Mouse (Mus musculus): ENCODE data around the gene Maml2. TPM values are rescaled to one million over a fixed set of nuclear protein-coding genes. Genes with fewer than 3 reads are reported as not detected.

Gene Maml2
- polyA plus RNA-seq, 1 experiment, result 8.4 TPM

- DNase-seq (ENCODE audit: low read depth), result no peak
Measured at GRCm38 (mm10) chr9:13566154-13566885, 268.6 kb downstream of the Maml2 start.

DNA sequence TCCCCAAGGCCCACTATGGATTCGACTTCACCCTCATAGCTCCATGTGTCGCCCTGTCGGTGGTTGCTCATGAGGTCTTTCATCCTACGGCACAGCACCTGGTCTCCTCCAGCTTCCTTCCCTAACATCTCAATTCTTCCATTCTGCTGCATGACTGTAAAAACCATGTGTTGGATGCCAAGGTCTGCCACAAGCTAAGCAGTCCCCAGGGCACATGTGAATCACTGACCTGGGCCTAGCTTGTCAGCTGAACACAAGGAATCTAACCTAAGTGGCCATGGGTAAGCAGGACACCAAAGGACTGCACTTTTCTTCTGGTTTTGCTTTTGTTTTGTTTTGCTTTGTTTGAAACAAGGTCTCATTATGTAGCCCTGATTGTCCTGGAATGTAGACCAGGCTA is 271.3 kb downstream of the Maml2 start:
- DNase-seq (ENCODE audit: low read depth), result no peak

GRCm38 (mm10) chr9:13572847-13573246 is 275.1 kb downstream of the Maml2 start:
- no peak for DNase-seq (ENCODE audit: low read depth)

- peak; percentile 33 for DNase-seq (ENCODE audit: low read depth)
Measured at GRCm38 (mm10) chr9:13574059-13574458, 276.3 kb downstream of the Maml2 start.

DNA sequence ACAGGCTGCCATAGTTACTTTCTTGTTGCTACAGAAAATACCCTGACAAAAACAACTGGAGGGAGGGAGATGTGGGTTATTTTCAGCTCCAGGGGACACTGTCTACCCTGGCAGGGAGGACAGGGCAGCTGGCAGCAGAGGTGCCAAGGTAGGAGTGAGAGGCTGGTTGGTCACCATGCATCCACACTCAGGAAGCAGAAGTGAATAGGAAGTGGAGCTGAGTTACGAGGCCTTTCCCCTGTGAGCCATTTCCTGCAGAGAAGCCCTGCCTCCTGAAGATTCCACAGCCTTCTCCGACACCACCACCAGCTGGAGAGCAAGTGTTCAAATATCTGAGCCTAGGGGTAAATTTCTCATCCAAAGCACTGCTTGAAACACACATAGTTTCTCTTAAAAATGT is 277.2 kb downstream of the Maml2 start:
- DNase-seq (ENCODE audit: low read depth), result no peak

DNA sequence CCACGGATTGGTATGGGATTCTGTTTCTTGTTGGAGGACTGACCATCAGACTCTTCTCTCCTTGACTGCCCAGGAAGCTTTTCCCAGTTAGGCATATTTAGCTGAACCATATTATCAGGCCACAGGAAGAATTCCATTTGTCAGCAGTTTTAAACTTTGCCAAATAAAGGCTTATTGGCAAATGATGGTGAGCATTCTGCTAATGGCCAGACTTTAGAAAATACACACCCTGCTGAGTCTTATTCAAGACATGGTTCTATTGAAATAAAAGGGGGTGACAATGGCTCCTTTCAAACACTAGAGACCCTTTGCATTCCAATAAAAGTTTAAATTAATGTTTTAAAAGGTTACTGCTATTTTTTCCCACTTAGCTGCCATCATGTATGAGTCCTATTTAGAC is 279.4 kb downstream of the Maml2 start:
- no peak for DNase-seq (ENCODE audit: low read depth)

- DNase-seq (ENCODE audit: low read depth), result peak; percentile 60
Measured at GRCm38 (mm10) chr9:13581184-13581583, 283.4 kb downstream of the Maml2 start.

DNA sequence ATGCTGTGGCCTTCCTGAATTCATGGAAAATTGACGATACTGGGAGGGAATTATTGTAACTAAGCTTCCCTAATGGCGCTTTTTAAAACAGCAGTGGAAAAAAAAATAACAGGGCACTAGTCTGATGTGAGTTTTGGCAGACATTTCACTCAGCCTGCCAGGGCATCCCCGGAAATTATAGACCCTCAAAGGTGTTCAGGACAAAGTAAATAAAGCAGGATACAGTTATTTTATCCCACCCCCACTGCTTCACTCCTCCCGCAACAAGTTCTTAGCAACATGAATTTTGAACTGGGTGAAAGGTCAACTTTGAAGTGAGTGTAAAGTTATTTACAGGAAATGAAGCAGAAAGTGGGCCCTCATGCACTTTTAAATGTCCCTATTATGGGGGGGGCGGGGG is 286.2 kb downstream of the Maml2 start:
- DNase-seq (ENCODE audit: low read depth), result no peak

- no peak for DNase-seq (ENCODE audit: low read depth)
Measured at GRCm38 (mm10) chr9:13584435-13584834, 286.7 kb downstream of the Maml2 start.

- DNase-seq (ENCODE audit: low read depth), result no peak
Measured at GRCm38 (mm10) chr9:13587085-13587933, 289.6 kb downstream of the Maml2 start.

DNA sequence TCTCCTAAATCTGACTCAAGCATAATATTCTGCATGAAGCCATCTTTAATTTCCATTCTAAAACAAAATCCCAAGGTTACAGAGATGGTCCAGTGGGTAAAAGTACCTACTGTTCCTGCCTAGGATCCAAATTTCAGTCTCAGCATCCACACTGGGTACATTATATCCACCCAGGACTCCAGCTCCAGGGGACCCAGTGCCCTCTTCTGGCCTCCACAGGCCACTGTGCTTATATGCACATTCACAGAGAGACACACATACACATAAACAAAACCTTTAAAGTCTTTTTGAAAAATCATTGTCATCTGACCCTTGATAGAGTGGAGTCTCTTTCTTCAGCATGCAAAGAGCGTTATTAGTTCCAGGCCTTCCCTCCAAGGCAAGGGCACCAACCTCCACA is 291.0 kb downstream of the Maml2 start:
- no peak for DNase-seq (ENCODE audit: low read depth)

GRCm38 (mm10) chr9:13592701-13593100 is 294.9 kb downstream of the Maml2 start:
- no peak for DNase-seq (ENCODE audit: low read depth)

DNA sequence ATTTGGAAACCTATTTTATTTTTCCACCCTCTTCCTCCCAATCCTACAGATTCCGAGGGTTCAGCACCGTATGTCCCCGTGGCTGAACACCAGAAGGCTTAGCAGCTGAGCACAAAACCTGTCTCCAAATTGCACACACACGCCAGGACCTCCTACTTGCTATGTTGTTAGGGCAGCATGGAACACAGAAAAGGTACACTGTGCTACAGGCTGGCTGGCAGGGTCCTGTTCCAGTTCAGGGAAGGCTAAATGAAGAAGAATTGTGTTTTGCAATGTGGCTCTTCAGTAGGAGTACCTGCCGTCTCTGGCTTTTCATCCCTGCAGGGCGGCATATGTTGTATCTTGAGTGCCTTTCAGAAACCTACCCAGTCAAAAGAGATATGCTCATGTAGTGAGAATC is 300.0 kb downstream of the Maml2 start:
- DNase-seq (ENCODE audit: low read depth), result no peak

DNA sequence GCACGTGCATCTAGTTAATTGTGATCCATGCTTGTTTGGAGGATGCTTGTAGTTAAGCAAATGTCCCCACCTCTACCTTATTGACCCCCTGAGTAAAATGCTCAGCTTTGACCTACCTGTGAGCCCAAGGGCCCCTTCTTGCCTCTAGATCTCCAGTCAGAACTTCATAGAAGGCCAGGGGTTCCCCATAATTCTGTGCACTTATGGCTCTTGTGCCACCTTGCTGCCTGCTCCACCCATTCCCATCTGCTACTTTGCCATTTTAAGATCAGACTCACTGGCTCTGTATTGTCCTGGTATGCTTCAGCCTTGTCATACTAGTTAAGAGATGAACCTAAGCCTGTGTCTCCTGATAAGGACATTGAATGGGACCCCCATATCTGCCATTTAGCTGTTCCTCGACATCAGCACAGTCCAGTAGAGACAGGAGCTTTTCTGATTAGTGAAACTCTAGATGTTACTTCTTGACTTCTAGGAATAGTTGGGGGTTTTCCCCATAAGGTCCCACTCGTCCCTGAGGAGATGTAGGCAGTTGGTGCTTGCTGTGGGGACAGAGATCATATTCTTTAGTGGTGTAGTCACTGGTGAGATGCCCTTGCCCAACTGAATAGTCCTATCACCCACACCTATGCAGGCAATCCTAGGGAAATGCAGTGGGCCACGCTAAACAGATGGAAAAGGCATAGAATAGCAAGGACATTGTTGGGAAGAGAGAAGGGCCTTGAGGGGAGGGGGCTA is 301.0 kb downstream of the Maml2 start:
- no peak for DNase-seq (ENCODE audit: low read depth)

DNA sequence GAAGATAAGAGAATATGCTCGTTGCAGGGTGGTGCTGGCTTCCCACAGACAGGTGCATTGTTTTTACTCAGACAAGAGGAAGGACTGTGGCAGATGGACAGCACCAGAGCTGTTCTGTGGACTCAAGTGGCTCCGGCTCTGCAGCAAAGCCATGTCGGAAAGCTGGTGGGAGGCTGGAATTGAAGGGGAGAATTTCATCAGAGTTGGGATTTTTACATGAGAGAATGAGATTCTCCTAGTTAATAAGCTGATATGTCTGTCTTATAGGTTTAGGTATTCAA is 301.5 kb downstream of the Maml2 start:
- no peak for DNase-seq (ENCODE audit: low read depth)

DNA sequence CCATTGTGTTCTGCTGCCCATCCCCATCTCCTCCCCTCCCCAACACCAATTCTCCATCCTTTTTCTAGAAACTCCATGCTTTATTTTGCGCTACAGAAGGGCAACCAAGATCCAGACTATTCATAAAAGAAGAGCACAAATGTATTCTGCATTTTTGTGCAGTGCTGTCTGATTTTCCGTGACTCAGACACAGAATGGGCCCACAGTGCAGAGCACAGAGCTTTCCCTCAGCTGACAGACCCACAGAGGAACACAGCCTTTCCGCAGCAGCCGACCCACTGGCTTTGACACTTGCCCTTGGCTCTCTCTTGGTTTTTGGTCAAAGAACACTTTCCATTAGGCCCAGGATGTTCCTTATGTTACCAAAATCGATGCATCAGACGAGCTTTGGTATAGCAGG is 302.0 kb downstream of the Maml2 start:
- DNase-seq (ENCODE audit: low read depth), result no peak

GRCm38 (mm10) chr9:13601729-13602128 is 304.0 kb downstream of the Maml2 start:
- no peak for DNase-seq (ENCODE audit: low read depth)

GRCm38 (mm10) chr9:13603533-13604143 is 305.9 kb downstream of the Maml2 start:
- peak; percentile 66 for DNase-seq (ENCODE audit: low read depth)

DNA sequence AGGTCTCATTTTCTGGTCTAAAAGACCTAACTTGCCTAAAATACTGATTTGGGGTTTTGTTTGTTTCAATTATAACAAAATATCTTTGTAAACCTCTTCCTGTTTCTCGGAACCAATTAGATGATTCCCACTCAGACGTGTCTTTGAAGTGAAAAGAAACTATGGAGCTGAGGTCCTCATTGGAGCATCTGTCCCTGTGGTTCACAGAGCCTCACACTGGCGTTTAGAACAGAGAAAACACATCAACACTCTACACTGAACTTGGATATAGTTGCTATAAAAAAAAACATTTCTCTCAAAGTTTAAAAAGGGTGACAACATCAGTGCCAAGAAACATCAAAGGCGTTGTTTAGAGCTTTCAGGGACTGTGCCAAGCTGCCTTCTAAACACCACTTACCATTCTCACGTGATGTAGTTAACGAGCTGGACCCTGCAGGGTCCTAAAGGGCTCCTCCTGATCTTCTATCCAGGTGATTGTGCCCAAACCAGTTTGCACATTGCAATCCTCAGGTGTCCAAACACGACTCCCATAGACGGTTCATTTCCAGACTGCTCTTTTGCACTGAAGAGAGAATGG is 309.9 kb downstream of the Maml2 start:
- DNase-seq (ENCODE audit: low read depth), result no peak

DNA sequence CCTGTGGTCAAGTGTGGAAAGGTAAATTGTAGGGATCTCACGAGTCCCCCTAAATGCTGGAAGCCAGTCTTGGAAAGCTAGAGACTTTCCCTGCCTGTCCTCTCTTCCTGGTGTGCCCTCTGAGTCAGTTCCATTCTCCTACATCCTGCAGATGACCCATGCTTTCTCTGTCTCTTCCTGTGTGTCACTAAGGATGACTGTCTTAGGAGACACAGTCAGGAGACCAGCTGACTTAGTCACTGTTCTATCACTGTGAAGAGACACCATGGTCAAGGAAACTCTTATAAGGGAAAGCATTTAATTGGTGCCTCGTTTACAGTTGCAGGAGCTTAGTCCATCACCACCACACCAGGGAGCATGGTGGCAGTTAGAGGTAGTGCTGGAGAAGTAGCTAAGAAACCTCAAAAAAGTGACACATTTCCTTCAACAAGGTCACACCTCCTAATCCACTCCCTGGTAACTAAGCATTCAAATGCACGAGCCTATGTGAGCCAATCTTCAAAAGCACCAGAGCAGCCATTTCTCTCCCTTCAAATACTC is 310.8 kb downstream of the Maml2 start:
- no peak for DNase-seq (ENCODE audit: low read depth)

- no peak for DNase-seq (ENCODE audit: low read depth)
Measured at GRCm38 (mm10) chr9:13611561-13611960, 313.8 kb downstream of the Maml2 start.

GRCm38 (mm10) chr9:13612371-13612770 is 314.6 kb downstream of the Maml2 start:
- DNase-seq (ENCODE audit: low read depth), result no peak
